Mouse (Mus musculus): ENCODE measurements at regions not wholly inside any gene's neighbourhood (a gene's known extent, or its start where the extent isn't known, plus 50 kb on each side); places are given as distances from the start of the nearest gene placed in this dataset.

- Histone ChIP-seq H3K4me3 (ENCODE audit: low read depth, low read length) (no peak overlapping the region), H3K27me3 (ENCODE audit: control insufficient read depth, insufficient read depth, low read depth, low read length) (no peaks in the 10 kb centered on the region), H3K36me3 (ENCODE audit: control insufficient read depth, insufficient read depth) (no peaks in the 10 kb centered on the region), H3K27ac (ENCODE audit: low read length) (no peak overlapping the region), H3K4me2 (ENCODE audit: low read depth, low read length) (no peak overlapping the region), H3K4me1 (ENCODE audit: control insufficient read depth, low read depth, low read length) (no peaks in the 10 kb centered on the region), H3K9me3 (replicated peaks; ENCODE audit: control insufficient read depth, low read length) (no peaks in the 10 kb centered on the region), H3K9ac (ENCODE audit: low read depth, low read length) (no peak overlapping the region)
- WGBS (ENCODE audit: insufficient replicate concordance) = 32% methylated on average over 2 of the region's 2 CpGs
- no peak for ATAC-seq (ENCODE audit: low read depth)
These were observed 265.3 kb downstream of the Rpl36a-ps1 start for GRCm38 (mm10) chr14:98728863-98729262.

- 41% methylated on average over 9 of the region's 9 CpGs for WGBS (ENCODE audit: insufficient replicate concordance)
These were observed 271.6 kb downstream of the Rpl36a-ps1 start for GRCm38 (mm10) chr14:98722481-98722880.

GRCm38 (mm10) chr14:98721033-98721432 lies 273.1 kb downstream of the Rpl36a-ps1 start:
- H3K9ac ChIP-seq (ENCODE audit: low read depth, low read length) = no peak overlapping the region
- no peak for ATAC-seq (ENCODE audit: low read depth)
- H3K4me3 ChIP-seq (ENCODE audit: low read depth, low read length) = no peak overlapping the region
- H3K36me3 ChIP-seq (ENCODE audit: control insufficient read depth, insufficient read depth) = no peaks in the 10 kb centered on the region
- no peaks in the 10 kb centered on the region for H3K4me1 ChIP-seq (ENCODE audit: control insufficient read depth, low read depth, low read length)
- H3K27me3 ChIP-seq (ENCODE audit: control insufficient read depth, insufficient read depth, low read depth, low read length) = no peaks in the 10 kb centered on the region
- no peaks in the 10 kb centered on the region for H3K9me3 ChIP-seq (replicated peaks; ENCODE audit: control insufficient read depth, low read length)
- H3K4me2 ChIP-seq (ENCODE audit: low read depth, low read length) = no peak overlapping the region
- WGBS (ENCODE audit: insufficient replicate concordance) = 55% methylated on average over 2 of the region's 2 CpGs
- no peak overlapping the region for H3K27ac ChIP-seq (ENCODE audit: low read length)

More at GRCm38 (mm10) chr14:98722481-98722880, 271.6 kb downstream of the Rpl36a-ps1 start:
- no peak overlapping the region for H3K4me3 ChIP-seq (ENCODE audit: low read depth, low read length)
- H3K9ac ChIP-seq (ENCODE audit: low read depth, low read length) = no peak overlapping the region
- H3K27me3 ChIP-seq (ENCODE audit: control insufficient read depth, insufficient read depth, low read depth, low read length) = no peaks in the 10 kb centered on the region
- no peaks in the 10 kb centered on the region for H3K36me3 ChIP-seq (ENCODE audit: control insufficient read depth, insufficient read depth)
- H3K27ac ChIP-seq (ENCODE audit: low read length) = no peak overlapping the region
- ATAC-seq (ENCODE audit: low read depth) = no peak
- no peaks in the 10 kb centered on the region for H3K4me1 ChIP-seq (ENCODE audit: control insufficient read depth, low read depth, low read length)
- no peak overlapping the region for H3K4me2 ChIP-seq (ENCODE audit: low read depth, low read length)
- no peaks in the 10 kb centered on the region for H3K9me3 ChIP-seq (replicated peaks; ENCODE audit: control insufficient read depth, low read length)

GRCm38 (mm10) chr14:98708045-98708444 lies 286.1 kb downstream of the Rpl36a-ps1 start:
- 74% methylated on average over 2 of the region's 2 CpGs for WGBS (ENCODE audit: insufficient replicate concordance)
- no peak overlapping the region for H3K9ac ChIP-seq (ENCODE audit: low read depth, low read length)
- H3K9me3 ChIP-seq (replicated peaks; ENCODE audit: control insufficient read depth, low read length) = no peaks in the 10 kb centered on the region
- no peaks in the 10 kb centered on the region for H3K36me3 ChIP-seq (ENCODE audit: control insufficient read depth, insufficient read depth)
- H3K27ac ChIP-seq (ENCODE audit: low read length) = no peak overlapping the region
- no peak overlapping the region for H3K4me2 ChIP-seq (ENCODE audit: low read depth, low read length)
- H3K4me1 ChIP-seq (ENCODE audit: control insufficient read depth, low read depth, low read length) = no peaks in the 10 kb centered on the region
- no peak for ATAC-seq (ENCODE audit: low read depth)
- no peaks in the 10 kb centered on the region for H3K27me3 ChIP-seq (ENCODE audit: control insufficient read depth, insufficient read depth, low read depth, low read length)
- no peak overlapping the region for H3K4me3 ChIP-seq (ENCODE audit: low read depth, low read length)

- WGBS (ENCODE audit: insufficient replicate concordance) = 72% methylated on average over 4 of the region's 4 CpGs
- Histone ChIP-seq H3K36me3 (ENCODE audit: control insufficient read depth, insufficient read depth) (no peaks in the 10 kb centered on the region), H3K9me3 (replicated peaks; ENCODE audit: control insufficient read depth, low read length) (no peaks in the 10 kb centered on the region), H3K27ac (ENCODE audit: low read length) (no peak overlapping the region), H3K4me1 (ENCODE audit: control insufficient read depth, low read depth, low read length) (no peaks in the 10 kb centered on the region), H3K4me3 (ENCODE audit: low read depth, low read length) (no peak overlapping the region), H3K4me2 (ENCODE audit: low read depth, low read length) (no peak overlapping the region), H3K27me3 (ENCODE audit: control insufficient read depth, insufficient read depth, low read depth, low read length) (no peaks in the 10 kb centered on the region), H3K9ac (ENCODE audit: low read depth, low read length) (no peak overlapping the region)
- ATAC-seq (ENCODE audit: low read depth) = no peak
These were observed 286.5 kb downstream of the Rpl36a-ps1 start for GRCm38 (mm10) chr14:98707574-98707973.

- Histone ChIP-seq H3K4me3 (ENCODE audit: low read depth, low read length) (no peak overlapping the region), H3K9ac (ENCODE audit: low read depth, low read length) (no peak overlapping the region), H3K4me2 (ENCODE audit: low read depth, low read length) (no peak overlapping the region), H3K9me3 (replicated peaks; ENCODE audit: control insufficient read depth, low read length) (no peaks in the 10 kb centered on the region), H3K36me3 (ENCODE audit: control insufficient read depth, insufficient read depth) (no peaks in the 10 kb centered on the region), H3K27ac (ENCODE audit: low read length) (no peak overlapping the region), H3K27me3 (ENCODE audit: control insufficient read depth, insufficient read depth, low read depth, low read length) (no peaks in the 10 kb centered on the region), H3K4me1 (ENCODE audit: control insufficient read depth, low read depth, low read length) (no peaks in the 10 kb centered on the region)
- no peak for ATAC-seq (ENCODE audit: low read depth)
- 71% methylated on average over 6 of the region's 6 CpGs for WGBS (ENCODE audit: insufficient replicate concordance)
These were observed 290.8 kb downstream of the Rpl36a-ps1 start for GRCm38 (mm10) chr14:98703289-98703688.

- no peak overlapping the region for H3K27ac ChIP-seq (ENCODE audit: low read length)
- no peak for ATAC-seq (ENCODE audit: low read depth)
- H3K9me3 ChIP-seq (replicated peaks; ENCODE audit: control insufficient read depth, low read length) = no peaks in the 10 kb centered on the region
- no peak overlapping the region for H3K4me3 ChIP-seq (ENCODE audit: low read depth, low read length)
- no peak overlapping the region for H3K9ac ChIP-seq (ENCODE audit: low read depth, low read length)
- H3K4me1 ChIP-seq (ENCODE audit: control insufficient read depth, low read depth, low read length) = no peaks in the 10 kb centered on the region
- 53% methylated on average over 4 of the region's 4 CpGs for WGBS (ENCODE audit: insufficient replicate concordance)
- no peaks in the 10 kb centered on the region for H3K36me3 ChIP-seq (ENCODE audit: control insufficient read depth, insufficient read depth)
- no peak overlapping the region for H3K4me2 ChIP-seq (ENCODE audit: low read depth, low read length)
- no peaks in the 10 kb centered on the region for H3K27me3 ChIP-seq (ENCODE audit: control insufficient read depth, insufficient read depth, low read depth, low read length)
These were observed 337.6 kb downstream of the Rpl36a-ps1 start for GRCm38 (mm10) chr14:98656533-98656932.

- no peaks in the 10 kb centered on the region for H3K4me1 ChIP-seq (ENCODE audit: control insufficient read depth, low read depth, low read length)
- 58% methylated on average over 6 of the region's 6 CpGs for WGBS (ENCODE audit: insufficient replicate concordance)
These were observed 339.8 kb downstream of the Rpl36a-ps1 start for GRCm38 (mm10) chr14:98654191-98654809.

GRCm38 (mm10) chr14:98651221-98651620 lies 342.9 kb downstream of the Rpl36a-ps1 start:
- no peaks in the 10 kb centered on the region for H3K4me1 ChIP-seq (ENCODE audit: control insufficient read depth, low read depth, low read length)
- no peak overlapping the region for H3K9ac ChIP-seq (ENCODE audit: low read depth, low read length)
- H3K4me2 ChIP-seq (ENCODE audit: low read depth, low read length) = no peak overlapping the region
- no peaks in the 10 kb centered on the region for H3K9me3 ChIP-seq (replicated peaks; ENCODE audit: control insufficient read depth, low read length)
- H3K27me3 ChIP-seq (ENCODE audit: control insufficient read depth, insufficient read depth, low read depth, low read length) = no peaks in the 10 kb centered on the region
- no peak for ATAC-seq (ENCODE audit: low read depth)
- H3K27ac ChIP-seq (ENCODE audit: low read length) = no peak overlapping the region
- no peaks in the 10 kb centered on the region for H3K36me3 ChIP-seq (ENCODE audit: control insufficient read depth, insufficient read depth)
- H3K4me3 ChIP-seq (ENCODE audit: low read depth, low read length) = no peak overlapping the region
- WGBS (ENCODE audit: insufficient replicate concordance) = 62% methylated on average over 6 of the region's 6 CpGs

More at GRCm38 (mm10) chr14:98654191-98654809, 339.8 kb downstream of the Rpl36a-ps1 start:
- no peaks in the 10 kb centered on the region for H3K9me3 ChIP-seq (replicated peaks; ENCODE audit: control insufficient read depth, low read length)
- no peak for ATAC-seq (ENCODE audit: low read depth)
- no peak overlapping the region for H3K4me3 ChIP-seq (ENCODE audit: low read depth, low read length)
- no peaks in the 10 kb centered on the region for H3K36me3 ChIP-seq (ENCODE audit: control insufficient read depth, insufficient read depth)
- H3K27me3 ChIP-seq (ENCODE audit: control insufficient read depth, insufficient read depth, low read depth, low read length) = no peaks in the 10 kb centered on the region
- H3K27ac ChIP-seq (ENCODE audit: low read length) = no peak overlapping the region
- H3K9ac ChIP-seq (ENCODE audit: low read depth, low read length) = no peak overlapping the region
- no peak overlapping the region for H3K4me2 ChIP-seq (ENCODE audit: low read depth, low read length)
